Mouse (Mus musculus): ENCODE data around the gene Ltbp1. TPM values are rescaled to one million over a fixed set of nuclear protein-coding genes. Genes with fewer than 3 reads are reported as not detected.
A peak's percentile ranks its signal among the peaks of the same experiment; 100 is the strongest.

Gene Ltbp1
- total and polyA plus RNA-seq, 3 experiments, result 0.01 to 0.04 TPM; not detected in 1

GRCm38 (mm10) chr17:75199694-75200093 lies 194.3 kb downstream of the Ltbp1 start:
- Histone ChIP-seq H3K27me3 (ENCODE audit: control insufficient read depth in 1 of 2, insufficient read depth in 2 of 2, low read length in 2 of 2) (peaks cover 0 to 6% of the 10 kb centered on the region in 2 experiments; a peak in 2 of 4 replicates), H3K4me3 (ENCODE audit: control insufficient read depth in 1 of 2, insufficient read depth in 1 of 2, low read depth in 2 of 2, low read length in 2 of 2) (peak overlapping the region; percentile 47 to 58), H3K36me3 (ENCODE audit: control insufficient read depth in 1 of 2, insufficient read depth in 2 of 2, low read length in 2 of 2) (peaks cover 0 to 5% of the 10 kb centered on the region in 2 experiments; a peak in 2 of 4 replicates), H3K9me3 (replicated peaks; ENCODE audit: insufficient read depth, low read length) (no peaks in the 10 kb centered on the region), H3K4me1 (ENCODE audit: control insufficient read depth in 1 of 2, insufficient read depth in 2 of 2, low read length in 2 of 2) (peaks cover 0 to 13% of the 10 kb centered on the region in 2 experiments; a peak in 2 of 4 replicates), H3K79me2 (ENCODE audit: control insufficient read depth, insufficient read depth, low read length, poor library complexity) (no peaks in the 10 kb centered on the region), H3K27ac (ENCODE audit: control insufficient read depth, low read depth, low read length) (0 out of 2 replicates have a peak overlapping the region, but pooled peaks have one; percentile 27), H3K9ac (ENCODE audit: control insufficient read depth, low read depth, low read length, poor library complexity, severe bottlenecking) (0 out of 2 replicates have a peak overlapping the region, but pooled peaks have one; percentile 19)
- DNase-seq (ENCODE audit: low read depth, low spot score), result peak; percentile 79
- no peak for TF ChIP-seq NRF1 (IDR thresholded peaks at IDR 0.05; ENCODE audit: insufficient read depth, low read depth, low read length, poor library complexity, severe bottlenecking)
- 0 out of 2 replicates have a peak, but pooled peaks have one; percentile 24 for TF ChIP-seq TBP (IDR thresholded peaks at IDR 0.05; ENCODE audit: low read depth, low read length)
- no peak for TF ChIP-seq RAD21 (IDR thresholded peaks at IDR 0.05; ENCODE audit: low read depth, low read length)
- peak; percentile 57 for TF ChIP-seq TAL1 (IDR thresholded peaks at IDR 0.05; ENCODE audit: low read length)
- peak; percentile 38; the same call in 1 of the 2 replicates for TF ChIP-seq HCFC1 (IDR thresholded peaks at IDR 0.05; ENCODE audit: low read depth, low read length)
- no peak for TF ChIP-seq GABPA (IDR thresholded peaks at IDR 0.05; ENCODE audit: low read depth, low read length)
- TF ChIP-seq GATA1 (IDR thresholded peaks at IDR 0.05; ENCODE audit: low read depth, low read length), result peak; percentile 72
- TF ChIP-seq TCF12 (IDR thresholded peaks at IDR 0.05; ENCODE audit: low read depth, low read length), result peak; percentile 49; the same call in 1 of the 2 replicates
- peak; percentile 63 for TF ChIP-seq MXI1 (IDR thresholded peaks at IDR 0.05; ENCODE audit: low read depth, low read length)
- TF ChIP-seq RCOR1 (IDR thresholded peaks at IDR 0.05; ENCODE audit: low read depth, low read length), result peak; percentile 63
- peak; percentile 63 to 73 for TF ChIP-seq EP300 (IDR thresholded peaks at IDR 0.05; ENCODE audit: low read depth in 1 of 2, low read length in 2 of 2)
- TF ChIP-seq MAX (IDR thresholded peaks at IDR 0.05; ENCODE audit: low read length), result peak; percentile 51; the same call in 1 of the 2 replicates
- TF ChIP-seq ZC3H11A (IDR thresholded peaks at IDR 0.05; ENCODE audit: low read depth, low read length), result 0 out of 2 replicates have a peak, but pooled peaks have one; percentile 26
- TF ChIP-seq SIN3A (IDR thresholded peaks at IDR 0.05; ENCODE audit: low read length), result peak; percentile 80
- no peak for TF ChIP-seq USF1 (IDR thresholded peaks at IDR 0.05; ENCODE audit: low read depth, low read length)
- peak; percentile 95 for TF ChIP-seq ETS1 (IDR thresholded peaks at IDR 0.05; ENCODE audit: low read depth, low read length)
- no peak for TF ChIP-seq CTCF (IDR thresholded peaks at IDR 0.05 in 2 of 3, conservative IDR thresholded peaks at IDR 0.05 in 1 of 3; ENCODE audit: control insufficient read depth in 1 of 3, insufficient read depth in 1 of 3, low read depth in 2 of 3, low read length in 3 of 3, poor library complexity in 1 of 3, severe bottlenecking in 1 of 3)
- TF ChIP-seq CHD1 (IDR thresholded peaks at IDR 0.05; ENCODE audit: low read depth, low read length), result no peak
- TF ChIP-seq ELF1 (IDR thresholded peaks at IDR 0.05; ENCODE audit: low read depth, low read length), result 0 out of 2 replicates have a peak, but pooled peaks have one; percentile 31

DNA sequence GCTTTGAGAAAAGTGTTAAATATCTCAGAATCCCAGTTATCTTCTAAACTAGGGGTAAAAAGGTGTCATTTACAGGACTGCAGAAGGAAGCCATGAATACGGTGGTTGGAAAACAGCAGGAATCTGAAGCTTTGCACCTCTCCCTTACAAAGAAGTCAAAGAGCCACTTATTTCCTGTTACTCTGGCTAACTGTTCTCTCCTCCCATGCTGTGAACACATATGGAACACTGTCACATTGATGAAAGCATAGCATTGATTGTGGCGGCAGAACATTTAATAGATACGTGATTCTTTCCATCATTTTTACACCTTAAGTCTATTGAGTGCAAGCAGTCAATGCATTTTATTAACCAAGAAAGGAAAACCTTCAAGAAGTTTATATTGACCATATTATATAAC lies 196.9 kb downstream of the Ltbp1 start:
- Histone ChIP-seq H3K4me1 (ENCODE audit: control insufficient read depth in 1 of 2, insufficient read depth in 2 of 2, low read length in 2 of 2) (peaks cover 0 to 13% of the 10 kb centered on the region in 2 experiments; a peak in 2 of 4 replicates), H3K79me2 (ENCODE audit: control insufficient read depth, insufficient read depth, low read length, poor library complexity) (no peaks in the 10 kb centered on the region)

More for the DNA sequence above, 196.9 kb downstream of the Ltbp1 start:
- H3K9me3 ChIP-seq (replicated peaks; ENCODE audit: insufficient read depth, low read length), result no peaks in the 10 kb centered on the region
- H3K36me3 ChIP-seq (ENCODE audit: control insufficient read depth in 1 of 2, insufficient read depth in 2 of 2, low read length in 2 of 2), result peaks cover 0 to 5% of the 10 kb centered on the region in 2 experiments; a peak in 2 of 4 replicates
- no peak for DNase-seq (ENCODE audit: low read depth, low spot score)
- TF ChIP-seq NRF1 (IDR thresholded peaks at IDR 0.05; ENCODE audit: insufficient read depth, low read depth, low read length, poor library complexity, severe bottlenecking) (no peak), RAD21 (IDR thresholded peaks at IDR 0.05; ENCODE audit: low read depth, low read length) (no peak), MYB (IDR thresholded peaks at IDR 0.05; ENCODE audit: low read depth, low read length) (no peak)
- no peak overlapping the region for H3K27ac ChIP-seq (ENCODE audit: control insufficient read depth, low read depth, low read length)
- no peak overlapping the region for H3K9ac ChIP-seq (ENCODE audit: control insufficient read depth, low read depth, low read length, poor library complexity, severe bottlenecking)
- H3K4me3 ChIP-seq (ENCODE audit: control insufficient read depth in 1 of 2, insufficient read depth in 1 of 2, low read depth in 2 of 2, low read length in 2 of 2), result no peak overlapping the region
- H3K27me3 ChIP-seq (ENCODE audit: control insufficient read depth in 1 of 2, insufficient read depth in 2 of 2, low read length in 2 of 2), result peaks cover 2 to 12% of the 10 kb centered on the region in 2 experiments

Data from MEL (cell line).